Mouse (Mus musculus): Measurements from ENCODE around the gene Syngr3. TPM values are rescaled to one million over a fixed set of nuclear protein-coding genes. Genes with fewer than 3 reads are reported as not detected.
"Not testable (repeated sequence)": the region's sequence is repeated elsewhere in the genome, so short reads cannot be mapped to it uniquely, and the experiment has no call there.

The Syngr3 gene
- polyA plus RNA-seq, 2 experiments, result 0.06 to 0.08 TPM

DNA sequence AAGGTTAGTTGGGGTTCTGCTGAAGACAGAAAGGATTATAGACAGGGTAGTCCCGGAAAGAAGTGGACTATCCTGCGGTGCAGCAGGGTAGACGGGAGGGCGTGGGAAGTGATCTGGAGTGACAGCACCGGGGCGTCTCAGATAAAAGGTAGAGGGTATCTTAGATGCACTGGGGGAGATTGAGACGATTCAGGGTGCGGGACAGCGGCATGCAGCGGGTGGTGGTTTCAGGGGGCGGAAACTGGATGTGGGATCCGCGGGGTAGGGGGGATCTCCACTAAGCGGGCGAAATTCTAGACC, 34.1 kb upstream of the Syngr3 start:
- Histone ChIP-seq H3K36me3 (replicated peaks; ENCODE audit: control insufficient read depth, insufficient read depth, low read depth) (peaks cover 19% of the 10 kb centered on the region), H3K4me1 (replicated peaks; ENCODE audit: control insufficient read depth in 2 of 2, insufficient read depth in 2 of 2, low read length in 1 of 2) (peaks cover 16 to 19% of the 10 kb centered on the region in 2 experiments), H3K27me3 (ENCODE audit: control insufficient read depth, insufficient read depth, low read length) (no peaks in the 10 kb centered on the region), H3K4me2 (ENCODE audit: low read depth) (peak overlapping the region; percentile 92), H3K9me3 (ENCODE audit: control insufficient read depth, low read length) (no peaks in the 10 kb centered on the region), H3K27ac (peak overlapping the region; percentile 84), H3K9ac (replicated peaks) (peak overlapping the region; percentile 96), H3K4me3 (ENCODE audit: insufficient read depth in 1 of 2, low read depth in 2 of 2, low read length in 2 of 2) (peak overlapping the region; percentile 85 to 96)
- WGBS (ENCODE audit: insufficient replicate concordance), result under 1% methylated on average over 15 of the region's 15 CpGs
- DNase-seq (ENCODE audit: low read depth in 3 of 3, low spot score in 3 of 3), result no peak
- TF ChIP-seq EP300 (IDR thresholded peaks at IDR 0.05; ENCODE audit: low read depth) (no peak), CTCF (IDR thresholded peaks at IDR 0.05; ENCODE audit: low read depth) (no peak)
- ATAC-seq (ENCODE audit: insufficient read depth), result peak; percentile 58

DNA sequence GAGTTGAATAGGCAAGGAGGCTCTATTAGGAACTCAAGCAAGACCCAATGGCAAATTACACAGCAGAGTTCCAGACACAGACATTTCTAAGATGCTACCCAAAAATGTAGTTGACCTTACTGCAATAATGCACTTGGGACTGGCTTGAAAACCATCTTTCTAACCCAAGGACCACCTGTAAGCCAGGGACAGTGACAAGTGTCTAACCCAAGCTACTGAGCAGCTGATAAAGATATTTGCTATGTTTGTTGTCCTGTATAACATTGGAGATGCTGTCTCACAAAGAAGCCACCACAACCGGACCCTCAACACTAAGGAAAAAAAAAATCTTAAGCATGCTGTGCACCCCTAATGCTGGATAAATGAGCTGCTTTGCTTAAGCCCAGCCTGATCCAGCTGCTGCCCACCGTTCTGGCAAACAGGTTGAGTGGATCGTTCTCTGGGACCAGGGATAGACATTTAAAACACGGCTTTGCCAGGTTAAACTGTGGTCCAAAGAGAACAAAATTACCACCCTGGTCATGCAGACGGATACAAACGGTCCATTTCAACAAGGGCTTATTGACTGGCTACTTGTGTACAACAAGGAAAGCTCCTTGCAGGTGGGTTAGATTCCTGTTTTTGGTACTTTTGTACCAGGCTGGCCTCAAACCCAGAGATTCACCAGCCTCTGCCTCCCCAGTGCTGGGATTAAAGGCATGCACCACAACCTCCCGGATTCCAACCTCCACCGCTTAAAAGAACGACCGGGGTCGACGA, 33.5 kb upstream of the Syngr3 start:
- H3K36me3 ChIP-seq (replicated peaks; ENCODE audit: control insufficient read depth, insufficient read depth, low read depth), result peaks cover 19% of the 10 kb centered on the region
- peak overlapping the region; percentile 84 for H3K27ac ChIP-seq
- ATAC-seq (ENCODE audit: insufficient read depth) (no peak), DNase-seq (ENCODE audit: low read depth in 3 of 3, low spot score in 3 of 3) (no peak)
- H3K9me3 ChIP-seq (ENCODE audit: control insufficient read depth, low read length), result no peaks in the 10 kb centered on the region
- peak overlapping the region; percentile 85 to 96 for H3K4me3 ChIP-seq (ENCODE audit: insufficient read depth in 1 of 2, low read depth in 2 of 2, low read length in 2 of 2)
- no peak for TF ChIP-seq EP300 (IDR thresholded peaks at IDR 0.05; ENCODE audit: low read depth)
- TF ChIP-seq CTCF (IDR thresholded peaks at IDR 0.05; ENCODE audit: low read depth), result no peak
- H3K9ac ChIP-seq (replicated peaks), result peak overlapping the region; percentile 96
- no peaks in the 10 kb centered on the region for H3K27me3 ChIP-seq (ENCODE audit: control insufficient read depth, insufficient read depth, low read length)
- H3K4me1 ChIP-seq (replicated peaks; ENCODE audit: control insufficient read depth in 2 of 2, insufficient read depth in 2 of 2, low read length in 1 of 2), result peaks cover 16 to 23% of the 10 kb centered on the region in 2 experiments
- peak overlapping the region; percentile 92 for H3K4me2 ChIP-seq (ENCODE audit: low read depth)
- WGBS (ENCODE audit: insufficient replicate concordance), result under 1% methylated on average over 12 of the region's 12 CpGs

DNA sequence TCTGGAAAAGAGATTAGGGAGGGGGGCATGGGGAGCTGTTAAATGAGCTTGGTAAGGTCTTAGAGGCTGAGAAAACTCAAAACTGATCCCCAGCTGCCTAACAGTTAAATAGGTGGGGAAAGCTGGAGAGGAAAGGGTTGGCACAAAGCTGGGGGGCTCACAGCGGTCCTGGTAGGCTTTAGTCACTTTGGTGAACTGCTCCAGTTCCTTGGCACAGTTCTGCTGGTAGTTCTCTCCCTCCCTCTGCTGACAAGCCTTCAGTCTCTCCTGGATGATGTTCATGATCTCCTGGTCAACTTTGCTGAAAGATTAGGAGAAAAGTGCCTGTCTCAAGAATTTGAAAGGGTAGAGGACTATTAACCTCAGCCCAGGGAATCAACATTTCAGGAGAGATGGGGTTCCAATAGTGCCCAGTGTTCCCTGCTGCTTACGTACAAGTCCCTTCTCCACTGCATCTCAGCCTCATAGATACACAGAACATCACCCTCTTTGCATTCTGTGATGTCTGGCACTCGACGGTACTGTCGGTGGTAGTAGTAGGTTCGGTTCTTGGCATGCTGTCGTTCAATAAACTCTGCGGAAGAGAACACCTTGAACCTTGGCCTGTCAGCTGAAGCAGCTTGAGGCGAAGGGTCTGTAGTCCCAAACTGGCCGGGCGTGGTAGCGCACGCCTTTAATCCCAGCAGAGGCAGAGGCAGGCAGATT, 32.6 kb upstream of the Syngr3 start:
- H3K27ac ChIP-seq, result peak overlapping the region; percentile 84
- no peak for TF ChIP-seq CTCF (IDR thresholded peaks at IDR 0.05; ENCODE audit: low read depth)
- TF ChIP-seq EP300 (IDR thresholded peaks at IDR 0.05; ENCODE audit: low read depth), result 0 out of 2 replicates have a peak, but pooled peaks have one; percentile 5
- peaks cover 16 to 23% of the 10 kb centered on the region in 2 experiments for H3K4me1 ChIP-seq (replicated peaks; ENCODE audit: control insufficient read depth in 2 of 2, insufficient read depth in 2 of 2, low read length in 1 of 2)
- peak overlapping the region; percentile 96 for H3K9ac ChIP-seq (replicated peaks)
- no peaks in the 10 kb centered on the region for H3K9me3 ChIP-seq (ENCODE audit: control insufficient read depth, low read length)
- H3K27me3 ChIP-seq (ENCODE audit: control insufficient read depth, insufficient read depth, low read length), result no peaks in the 10 kb centered on the region
- no peak for ATAC-seq (ENCODE audit: insufficient read depth)
- 11% methylated on average over 13 of the region's 13 CpGs for WGBS (ENCODE audit: insufficient replicate concordance)
- H3K36me3 ChIP-seq (replicated peaks; ENCODE audit: control insufficient read depth, insufficient read depth, low read depth), result peaks cover 19% of the 10 kb centered on the region
- DNase-seq (ENCODE audit: low read depth in 3 of 3, low spot score in 3 of 3), result no peak
- H3K4me3 ChIP-seq (ENCODE audit: insufficient read depth in 1 of 2, low read depth in 2 of 2, low read length in 2 of 2), result peak overlapping the region; percentile 54 to 96
- peak overlapping the region; percentile 92 for H3K4me2 ChIP-seq (ENCODE audit: low read depth)

DNA sequence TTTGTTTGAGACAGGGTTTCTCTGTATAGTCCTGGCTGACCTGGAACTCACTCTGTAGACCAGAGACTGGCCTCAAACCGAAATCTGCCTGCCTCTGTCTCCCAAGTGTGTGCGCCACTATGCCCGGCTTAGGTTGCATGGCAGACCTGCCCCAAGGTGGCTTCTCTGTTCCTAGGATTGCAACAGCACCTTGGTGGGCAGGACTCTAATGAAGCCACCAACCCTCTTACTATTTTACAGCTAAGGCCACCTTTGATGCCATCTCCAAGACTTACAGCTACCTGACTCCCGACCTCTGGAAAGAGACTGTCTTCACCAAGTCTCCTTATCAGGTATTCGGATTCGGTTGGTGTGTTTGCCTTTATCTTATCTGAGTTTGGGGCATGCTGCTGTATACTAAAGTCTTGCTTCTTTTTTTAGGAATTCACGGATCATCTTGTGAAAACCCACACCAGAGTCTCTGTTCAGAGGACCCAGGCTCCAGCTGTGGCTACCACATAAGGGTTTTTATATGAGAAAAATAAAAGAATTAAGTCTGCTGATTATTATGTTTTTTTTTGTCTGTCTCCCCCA, 31.7 kb upstream of the Syngr3 start:
- DNase-seq (ENCODE audit: low read depth in 3 of 3, low spot score in 3 of 3), result not testable (repeated sequence)
- 8% methylated on average over 7 of the region's 7 CpGs for WGBS (ENCODE audit: insufficient replicate concordance)

DNA sequence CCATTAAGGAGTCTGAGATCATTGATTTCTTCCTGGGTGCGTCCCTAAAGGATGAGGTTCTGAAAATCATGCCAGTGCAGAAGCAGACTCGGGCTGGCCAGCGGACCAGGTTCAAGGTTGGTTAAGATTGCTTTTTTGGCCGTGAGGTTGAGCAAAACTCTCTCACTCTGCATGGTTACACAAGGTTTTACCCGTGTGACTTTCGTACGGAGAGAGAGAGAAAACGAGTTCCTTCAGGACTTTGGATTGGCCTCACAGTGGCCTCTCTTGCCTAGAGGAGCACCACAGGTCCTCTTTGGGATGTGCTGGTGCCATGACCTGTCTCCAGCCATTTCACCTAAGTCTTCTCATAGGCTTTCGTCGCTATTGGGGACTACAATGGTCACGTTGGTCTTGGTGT, 30.9 kb upstream of the Syngr3 start:
- not testable (repeated sequence) for ATAC-seq (ENCODE audit: insufficient read depth); H3K27me3 ChIP-seq (ENCODE audit: control insufficient read depth, insufficient read depth, low read length); H3K9me3 ChIP-seq (ENCODE audit: control insufficient read depth, low read length); DNase-seq (ENCODE audit: low read depth in 3 of 3, low spot score in 3 of 3)
- Histone ChIP-seq H3K4me1 (replicated peaks; ENCODE audit: control insufficient read depth in 2 of 2, insufficient read depth in 2 of 2, low read length in 1 of 2) (peaks cover 16 to 23% of the 10 kb centered on the region in 2 experiments), H3K9ac (replicated peaks) (peak overlapping the region; percentile 90), H3K36me3 (replicated peaks; ENCODE audit: control insufficient read depth, insufficient read depth, low read depth) (peaks cover 19% of the 10 kb centered on the region), H3K4me2 (ENCODE audit: low read depth) (peak overlapping the region; percentile 92), H3K4me3 (ENCODE audit: insufficient read depth in 1 of 2, low read depth in 2 of 2, low read length in 2 of 2) (peak overlapping the region; percentile 96 to 97), H3K27ac (peak overlapping the region; percentile 64)
- under 1% methylated on average over 10 of the region's 11 CpGs for WGBS (ENCODE audit: insufficient replicate concordance)

More for the DNA sequence above, 31.7 kb upstream of the Syngr3 start:
- Histone ChIP-seq H3K4me2 (ENCODE audit: low read depth) (peak overlapping the region; percentile 92), H3K4me1 (replicated peaks; ENCODE audit: control insufficient read depth in 2 of 2, insufficient read depth in 2 of 2, low read length in 1 of 2) (peaks cover 16 to 23% of the 10 kb centered on the region in 2 experiments), H3K36me3 (replicated peaks; ENCODE audit: control insufficient read depth, insufficient read depth, low read depth) (peaks cover 19% of the 10 kb centered on the region), H3K9ac (replicated peaks) (peak overlapping the region; percentile 96), H3K4me3 (ENCODE audit: insufficient read depth in 1 of 2, low read depth in 2 of 2, low read length in 2 of 2) (peak overlapping the region; percentile 67 to 96), H3K27ac (peak overlapping the region; percentile 84)
- ATAC-seq (ENCODE audit: insufficient read depth); H3K9me3 ChIP-seq (ENCODE audit: control insufficient read depth, low read length); H3K27me3 ChIP-seq (ENCODE audit: control insufficient read depth, insufficient read depth, low read length): not testable (repeated sequence)
- 0 out of 2 replicates have a peak, but pooled peaks have one; percentile 11 for TF ChIP-seq EP300 (IDR thresholded peaks at IDR 0.05; ENCODE audit: low read depth)
